In genomic region chr4:155695531-155696062, GRCm38 (mm10) we compare ENCODE assay signal across 9 mouse cellular contexts. TPM values are rescaled to one million over a fixed set of nuclear protein-coding genes. Genes with fewer than 3 reads are reported as not detected.
DNase-seq lines count a peak whose midpoint lies in the region; ATAC-seq lines count a peak whose summit lies in the region.
"Had no signal": no experiment of that assay in that cellular context is flagged by ENCODE, and none has a peak within 500 bp of the region (broad histone marks: within the 10 kb centered on the region; RNA-seq: fewer than 3 reads in every experiment).

No protein-coding gene starts in this region.

- no peaks in the 10 kb centered on the region for H3K9me3 ChIP-seq in kidney, embryonic 14.5 days (ENCODE audit: control insufficient read depth, low read length)
- H3K9me3 ChIP-seq in embryonic facial prominence, embryonic 10.5 days, result no peaks in the 10 kb centered on the region
- no peaks in the 10 kb centered on the region for H3K9me3 ChIP-seq in hindbrain, embryonic 12.5 days (replicated peaks)
- H3K9me3 ChIP-seq in midbrain, embryonic 16.5 days (replicated peaks; ENCODE audit: control insufficient read depth, low read length, poor library complexity, severe bottlenecking), result no peaks in the 10 kb centered on the region

- peak overlapping the region; percentile 78; the same call in 1 of the 2 replicates for H3K9ac ChIP-seq in kidney, embryonic 14.5 days (ENCODE audit: low read depth, low read length)
- H3K9ac ChIP-seq in hindbrain, embryonic 12.5 days, result peak overlapping the region; percentile 84
- peak overlapping the region; percentile 82 for H3K9ac ChIP-seq in midbrain, embryonic 16.5 days (ENCODE audit: low read depth, low read length)

- H3K27me3 ChIP-seq in kidney, embryonic 14.5 days (ENCODE audit: control insufficient read depth, insufficient read depth, low read length), result no peaks in the 10 kb centered on the region
- peaks cover 44% of the 10 kb centered on the region for H3K27me3 ChIP-seq in embryonic facial prominence, embryonic 10.5 days (replicated peaks; ENCODE audit: low read depth, poor library complexity, severe bottlenecking)
- H3K27me3 ChIP-seq in hindbrain, embryonic 12.5 days, result peaks cover 25% of the 10 kb centered on the region
- no peaks in the 10 kb centered on the region for H3K27me3 ChIP-seq in midbrain, embryonic 16.5 days (ENCODE audit: control insufficient read depth, insufficient read depth, low read depth, low read length)

- ATAC-seq in kidney, embryonic 14.5 days (ENCODE audit: low FRiP score, low TSS enrichment), result no peak
- no peak for ATAC-seq in hindbrain, embryonic 12.5 days (ENCODE audit: low FRiP score)
- no peak for ATAC-seq in midbrain, embryonic 16.5 days

- 81% methylated on average over 4 of the region's 4 CpGs for WGBS in kidney, embryonic 14.5 days
- WGBS in embryonic facial prominence, embryonic 10.5 days, result 75% methylated on average over 4 of the region's 4 CpGs
- WGBS in hindbrain, embryonic 12.5 days, result 73% methylated on average over 4 of the region's 4 CpGs
- 80% methylated on average over 4 of the region's 4 CpGs for WGBS in midbrain, embryonic 16.5 days

- peak overlapping the region; percentile 96 for H3K4me2 ChIP-seq in kidney, embryonic 14.5 days (replicated peaks; ENCODE audit: low read depth, low read length)
- peak overlapping the region; percentile 89 for H3K4me2 ChIP-seq in hindbrain, embryonic 12.5 days (replicated peaks)
- peak overlapping the region; percentile 74 for H3K4me2 ChIP-seq in midbrain, embryonic 16.5 days (ENCODE audit: low read length)

- H3K4me3 ChIP-seq in kidney, embryonic 14.5 days (ENCODE audit: low read length), result peak overlapping the region; percentile 72
- H3K4me3 ChIP-seq in embryonic facial prominence, embryonic 10.5 days, result peak overlapping the region; percentile 83
- peak overlapping the region; percentile 76 for H3K4me3 ChIP-seq in hindbrain, embryonic 12.5 days
- peak overlapping the region; percentile 71 for H3K4me3 ChIP-seq in midbrain, embryonic 16.5 days (ENCODE audit: low read depth, low read length)

- H3K4me1 ChIP-seq in kidney, embryonic 14.5 days (ENCODE audit: control insufficient read depth, insufficient read depth, low read length), result peaks cover 11% of the 10 kb centered on the region; the same call in 1 of the 2 replicates
- H3K4me1 ChIP-seq in embryonic facial prominence, embryonic 10.5 days, result peaks cover 29% of the 10 kb centered on the region
- peaks cover 21% of the 10 kb centered on the region for H3K4me1 ChIP-seq in hindbrain, embryonic 12.5 days
- H3K4me1 ChIP-seq in midbrain, embryonic 16.5 days (ENCODE audit: control insufficient read depth, insufficient read depth, low read length), result peaks cover 22% of the 10 kb centered on the region

- no peak overlapping the region for H3K27ac ChIP-seq in kidney, embryonic 14.5 days (ENCODE audit: low read depth, low read length)
- no peak overlapping the region for H3K27ac ChIP-seq in embryonic facial prominence, embryonic 10.5 days (replicated peaks)
- no peak overlapping the region for H3K27ac ChIP-seq in hindbrain, embryonic 12.5 days
- no peak overlapping the region for H3K27ac ChIP-seq in midbrain, embryonic 16.5 days (ENCODE audit: low read length)
- H3K27ac ChIP-seq: macrophage had no signal

- no peak for DNase-seq in kidney, postnatal 25 days
- no peak for DNase-seq in embryonic facial prominence, embryonic 10.5 days (ENCODE audit: low spot score)
- DNase-seq in retina, embryonic 14.5 days (ENCODE audit: low spot score), result no peak
- DNase-seq in gastrocnemius, adult 8-10 months (ENCODE audit: low spot score in 2 of 2), result no peak
- DNase-seq in urinary bladder, postnatal 10 days (ENCODE audit: low spot score), result no peak

- no peaks in the 10 kb centered on the region for H3K36me3 ChIP-seq in kidney, embryonic 14.5 days (ENCODE audit: control insufficient read depth, insufficient read depth, low read length)
- H3K36me3 ChIP-seq in embryonic facial prominence, embryonic 10.5 days (replicated peaks), result no peaks in the 10 kb centered on the region
- no peaks in the 10 kb centered on the region for H3K36me3 ChIP-seq in hindbrain, embryonic 12.5 days
- no peaks in the 10 kb centered on the region for H3K36me3 ChIP-seq in midbrain, embryonic 16.5 days (ENCODE audit: control insufficient read depth, insufficient read depth, low read length)

RNA-seq across cellular contexts. Expression of gene Fndc10, which starts 1.5 kb away (rescaled TPM):
- polyA plus RNA-seq in kidney, embryonic 14.5 days (2014; fragmentation: Nextera tagmentation; extraction: Ambion mirVana), result 2.8 and 4.5 TPM in 2 replicates
- polyA plus RNA-seq in embryonic facial prominence, embryonic 10.5 days (2016; fragmentation: Nextera tagmentation; extraction: Ambion mirVana), result 1.5 and 1.8 TPM in 2 replicates
- 10.4 and 10.9 TPM in 2 replicates for polyA plus RNA-seq in hindbrain, embryonic 12.5 days (2016; fragmentation: Nextera tagmentation; extraction: Ambion mirVana)
- polyA plus RNA-seq in midbrain, embryonic 16.5 days (2015; fragmentation: Nextera tagmentation; extraction: Ambion mirVana), result 11.4 and 12.2 TPM in 2 replicates
- 1 to 10 TPM in 3 of 4 experiments, under 1 TPM in 1; 0.70 to 1.5 (median 1.1) TPM for total RNA-seq in gastrocnemius, adult 8-10 months (2022)

RNA-seq across cellular contexts. Expression of gene Ssu72, which starts 9.0 kb away (rescaled TPM):
- 149 and 178 TPM in 2 replicates for polyA plus RNA-seq in kidney, embryonic 14.5 days (2014; fragmentation: Nextera tagmentation; extraction: Ambion mirVana)
- 158 and 167 TPM in 2 replicates for polyA plus RNA-seq in embryonic facial prominence, embryonic 10.5 days (2016; fragmentation: Nextera tagmentation; extraction: Ambion mirVana)
- 140 and 144 TPM in 2 replicates for polyA plus RNA-seq in hindbrain, embryonic 12.5 days (2016; fragmentation: Nextera tagmentation; extraction: Ambion mirVana)
- 151 and 153 TPM in 2 replicates for polyA plus RNA-seq in midbrain, embryonic 16.5 days (2015; fragmentation: Nextera tagmentation; extraction: Ambion mirVana)
- total RNA-seq in gastrocnemius, adult 8-10 months (2022), result 10 to 100 TPM; 37.8 to 42.0 (median 38.2) TPM

RNA-seq across cellular contexts. Expression of gene Mib2, which starts 26.6 kb away (rescaled TPM):
- 14.3 and 18.0 TPM in 2 replicates for polyA plus RNA-seq in kidney, embryonic 14.5 days (2014; fragmentation: Nextera tagmentation; extraction: Ambion mirVana)
- 19.3 and 20.0 TPM in 2 replicates for polyA plus RNA-seq in embryonic facial prominence, embryonic 10.5 days (2016; fragmentation: Nextera tagmentation; extraction: Ambion mirVana)
- 32.5 and 39.1 TPM in 2 replicates for polyA plus RNA-seq in hindbrain, embryonic 12.5 days (2016; fragmentation: Nextera tagmentation; extraction: Ambion mirVana)
- 57.3 and 60.9 TPM in 2 replicates for polyA plus RNA-seq in midbrain, embryonic 16.5 days (2015; fragmentation: Nextera tagmentation; extraction: Ambion mirVana)
- 10 to 100 TPM; 17.8 to 22.6 (median 18.8) TPM for total RNA-seq in gastrocnemius, adult 8-10 months (2022)

RNA-seq across cellular contexts. Expression of gene Tmem240, which starts 39.0 kb away (rescaled TPM):
- polyA plus RNA-seq in kidney, embryonic 14.5 days (2014; fragmentation: Nextera tagmentation; extraction: Ambion mirVana), result 0.49 and 0.88 TPM in 2 replicates
- polyA plus RNA-seq in embryonic facial prominence, embryonic 10.5 days (2016; fragmentation: Nextera tagmentation; extraction: Ambion mirVana), result 0.53 and 0.79 TPM in 2 replicates
- 5.3 and 5.5 TPM in 2 replicates for polyA plus RNA-seq in hindbrain, embryonic 12.5 days (2016; fragmentation: Nextera tagmentation; extraction: Ambion mirVana)
- polyA plus RNA-seq in midbrain, embryonic 16.5 days (2015; fragmentation: Nextera tagmentation; extraction: Ambion mirVana), result 22.0 and 25.3 TPM in 2 replicates
- total RNA-seq in gastrocnemius, adult 8-10 months (2022), result under 1 TPM; 0.19 to 0.62 (median 0.37) TPM

RNA-seq across cellular contexts. Expression of gene Mmp23, which starts 42.4 kb away (rescaled TPM):
- polyA plus RNA-seq in kidney, embryonic 14.5 days (2014; fragmentation: Nextera tagmentation; extraction: Ambion mirVana), result 28.9 and 43.1 TPM in 2 replicates
- 5.8 and 7.4 TPM in 2 replicates for polyA plus RNA-seq in embryonic facial prominence, embryonic 10.5 days (2016; fragmentation: Nextera tagmentation; extraction: Ambion mirVana)
- polyA plus RNA-seq in hindbrain, embryonic 12.5 days (2016; fragmentation: Nextera tagmentation; extraction: Ambion mirVana), result 3.9 and 5.9 TPM in 2 replicates
- 3.1 and 4.6 TPM in 2 replicates for polyA plus RNA-seq in midbrain, embryonic 16.5 days (2015; fragmentation: Nextera tagmentation; extraction: Ambion mirVana)
- total RNA-seq in gastrocnemius, adult 8-10 months (2022), result 1 to 10 TPM in 2 of 4 experiments, under 1 TPM in 2; 0.70 to 1.6 (median 1.1) TPM
- polyA plus RNA-seq: macrophage had no signal
